In genomic region chr13:21171600-21172150, GRCm38 (mm10) we compare ENCODE assay signal across 8 mouse cellular contexts. TPM values are rescaled to one million over a fixed set of nuclear protein-coding genes. Genes with fewer than 3 reads are reported as not detected.
A peak's percentile ranks its signal among the peaks of the same experiment; 100 is the strongest.
DNase-seq lines count a peak whose midpoint lies in the region; ATAC-seq and TF ChIP-seq lines count a peak whose summit lies in the region.

No protein-coding gene starts in this region.

- TF ChIP-seq POLR2A in liver, adult 2 months (IDR thresholded peaks at IDR 0.05; ENCODE audit: extremely low read depth, insufficient read depth, low read length) = no peak
- no peak for TF ChIP-seq POLR2A in olfactory bulb, adult 2 months (IDR thresholded peaks at IDR 0.05; ENCODE audit: insufficient read depth, low read depth, low read length)

- H3K36me3 ChIP-seq in heart, embryonic 13.5 days = no peaks in the 10 kb centered on the region
- H3K36me3 ChIP-seq in liver, adult 2 months (ENCODE audit: control insufficient read depth, insufficient read depth, low read length) = no peaks in the 10 kb centered on the region

- H3K27ac ChIP-seq in brown adipose tissue, adult 24 weeks (replicated peaks; ENCODE audit: low read depth, low read length) = no peak overlapping the region
- peak overlapping the region; percentile 25; the same call in 1 of the 2 replicates for H3K27ac ChIP-seq in heart, embryonic 13.5 days (replicated peaks)
- H3K27ac ChIP-seq in liver, adult 2 months (replicated peaks; ENCODE audit: insufficient read depth, low read depth, low read length) = no peak overlapping the region
- no peak overlapping the region for H3K27ac ChIP-seq in olfactory bulb, adult 2 months (ENCODE audit: insufficient read depth, low read depth, low read length)

- no peak for TF ChIP-seq CTCF in liver, adult 2 months (IDR thresholded peaks at IDR 0.05; ENCODE audit: low read depth, low read length)
- no peak for TF ChIP-seq CTCF in olfactory bulb, adult 2 months (IDR thresholded peaks at IDR 0.05; ENCODE audit: insufficient read depth, low read depth, low read length)

- peak overlapping the region; percentile 73 for H3K9ac ChIP-seq in heart, embryonic 13.5 days
- H3K9ac ChIP-seq in liver, adult 2 months (ENCODE audit: low read depth, low read length) = no peak overlapping the region

- peak; percentile 49 for DNase-seq in cerebellum, adult 9-10 months
- DNase-seq in cerebellum, postnatal 4 days (ENCODE audit: low spot score in 2 of 2) = no peak
- peak; percentile 85 for DNase-seq in 416B (ENCODE audit: low read depth)
- DNase-seq in liver, adult 2 months (ENCODE audit: extremely low read depth, low read depth, low spot score) = peak; percentile 33
- no peak for DNase-seq in natural killer cell, adult 2 months (ENCODE audit: low spot score in 2 of 2)

- peaks cover 4% of the 10 kb centered on the region; the same call in 1 of the 2 replicates for H3K4me1 ChIP-seq in brown adipose tissue, adult 24 weeks (ENCODE audit: control insufficient read depth, insufficient read depth, insufficient read length, low read length)
- peaks cover 25% of the 10 kb centered on the region for H3K4me1 ChIP-seq in heart, embryonic 13.5 days
- H3K4me1 ChIP-seq in liver, adult 2 months (ENCODE audit: control insufficient read depth, insufficient read depth, low read length) = peaks cover 2% of the 10 kb centered on the region; the same call in 1 of the 2 replicates
- H3K4me1 ChIP-seq in olfactory bulb, adult 2 months (ENCODE audit: control insufficient read depth, insufficient read depth, low read length) = peaks cover 3% of the 10 kb centered on the region

- no peaks in the 10 kb centered on the region for H3K79me2 ChIP-seq in liver, adult 2 months (ENCODE audit: control insufficient read depth, insufficient read depth, low read length)

- H3K27me3 ChIP-seq in heart, embryonic 13.5 days (replicated peaks) = no peaks in the 10 kb centered on the region
- H3K27me3 ChIP-seq in liver, adult 2 months (ENCODE audit: control insufficient read depth, insufficient read depth, low read length) = no peaks in the 10 kb centered on the region

- H3K4me2 ChIP-seq in heart, embryonic 13.5 days = peak overlapping the region; percentile 85

- WGBS in heart, embryonic 13.5 days = under 1% methylated on average over 12 of the region's 12 CpGs
- 5% methylated on average over 12 of the region's 12 CpGs for WGBS in liver, adult 2 months
- WGBS in olfactory bulb, adult 2 months = 3% methylated on average over 12 of the region's 12 CpGs

- no peaks in the 10 kb centered on the region for H3K9me3 ChIP-seq in heart, embryonic 13.5 days

- H3K4me3 ChIP-seq in brown adipose tissue, adult 24 weeks (ENCODE audit: insufficient read depth, low read depth, low read length) = peak overlapping the region; percentile 31
- H3K4me3 ChIP-seq in heart, embryonic 13.5 days = peak overlapping the region; percentile 68
- H3K4me3 ChIP-seq in liver, adult 2 months (ENCODE audit: insufficient read depth, low read depth, low read length) = peak overlapping the region; percentile 30; the same call in 1 of the 2 replicates
- peak overlapping the region; percentile 29; the same call in 1 of the 2 replicates for H3K4me3 ChIP-seq in olfactory bulb, adult 2 months (ENCODE audit: insufficient read depth, low read depth, low read length)

- no peak for ATAC-seq in heart, embryonic 13.5 days (ENCODE audit: extremely low read depth, insufficient number of reproducible peaks, low FRiP score, low TSS enrichment)

RNA-seq across cellular contexts. Expression of gene Trim27, which starts 7.6 kb away (rescaled TPM):
- polyA plus RNA-seq in brown adipose tissue, adult 24 weeks (2012; ENCODE audit: insufficient read depth, insufficient read length, missing spikeins) = 9.1 and 14.4 TPM in 2 replicates
- polyA plus RNA-seq in heart, embryonic 13.5 days (2015; fragmentation: Nextera tagmentation; extraction: Ambion mirVana) = 80.3 and 83.4 TPM in 2 replicates
- 9.4 and 16.4 TPM in 2 replicates for total RNA-seq in liver, adult 2 months (2014; rRNA removed)
- 33.9 and 39.5 TPM in 2 replicates for polyA plus RNA-seq in liver, adult 2 months (2012; rRNA removed)
- polyA plus RNA-seq in olfactory bulb, adult 2 months (2012; ENCODE audit: insufficient read depth, insufficient read length, low replicate concordance, missing spikeins) = not detected in 2 replicates

RNA-seq across cellular contexts. Expression of gene Olfr1368, which starts 26.0 kb away (rescaled TPM):
- polyA plus RNA-seq in brown adipose tissue, adult 24 weeks (2012; ENCODE audit: insufficient read depth, insufficient read length, missing spikeins) = not detected in 2 replicates
- polyA plus RNA-seq in heart, embryonic 13.5 days (2015; fragmentation: Nextera tagmentation; extraction: Ambion mirVana) = not detected in 2 replicates
- not detected in 2 replicates for total RNA-seq in liver, adult 2 months (2014; rRNA removed)
- polyA plus RNA-seq in liver, adult 2 months (2012; rRNA removed) = not detected in 2 replicates
- polyA plus RNA-seq in olfactory bulb, adult 2 months (2012; ENCODE audit: insufficient read depth, insufficient read length, low replicate concordance, missing spikeins) = not detected in 2 replicates

RNA-seq across cellular contexts. Expression of gene Olfr263, which starts 42.2 kb away (rescaled TPM):
- polyA plus RNA-seq in brown adipose tissue, adult 24 weeks (2012; ENCODE audit: insufficient read depth, insufficient read length, missing spikeins) = not detected in 2 replicates
- not detected in 2 replicates for polyA plus RNA-seq in heart, embryonic 13.5 days (2015; fragmentation: Nextera tagmentation; extraction: Ambion mirVana)
- total RNA-seq in liver, adult 2 months (2014; rRNA removed) = not detected in 2 replicates
- not detected in 2 replicates for polyA plus RNA-seq in liver, adult 2 months (2012; rRNA removed)
- polyA plus RNA-seq in olfactory bulb, adult 2 months (2012; ENCODE audit: insufficient read depth, insufficient read length, low replicate concordance, missing spikeins) = not detected in 2 replicates

Comparison
In these comparisons a context has a peak if more than half of its experiments do, and no peak if none do; other contexts are left out.
1. DNase-seq: peak in cerebellum, adult 9-10 months (single experiment), 416B (single experiment) and liver, adult 2 months (single experiment); none in cerebellum, postnatal 4 days (0 of 2) and natural killer cell, adult 2 months (0 of 2).
2. RNA of gene Trim27, which starts 7.6 kb away (polyA plus RNA-seq): 80.3 to 83.4 TPM in heart, embryonic 13.5 days, 33.9 to 39.5 TPM in liver, adult 2 months and 9.1 to 14.4 TPM in brown adipose tissue, adult 24 weeks; not detected in olfactory bulb, adult 2 months; every median in the first group is over 10 times any median in the second.
3. Peak in every context shown above with its lines, with median percentiles within 50 percentile points of each other: H3K4me3 ChIP-seq.